Mouse (Mus musculus) Patski (cell line): ENCODE measurements around the gene Pim3. TPM values are rescaled to one million over a fixed set of nuclear protein-coding genes. Genes with fewer than 3 reads are reported as not detected.

ENCODE experiments used
- ATAC-seq: fragments of 100-300 bp; one replicate; pipeline ENCODE4 v1.8.0; 2021
- CTCF ChIA-PET: fragments of 350-600 bp; sonication (Branson Sonifier 250); formaldehyde crosslinking; loops from one replicate; lab custom pipeline; 2022; ENCODE audit warnings: inconsistent platforms; lab: Charles Lee
- POLR2A ChIA-PET: fragments of 350-600 bp; sonication (Branson Sonifier 250); formaldehyde crosslinking; loops from one replicate; lab custom pipeline; 2022; ENCODE audit warnings: antibody characterized with exemption, inconsistent platforms; lab: Charles Lee
- DNase-seq: peaks from one replicate; pipeline ENCODE4 v3.0.0-alpha.2; 2011; ENCODE audit warnings: low read depth, low spot score
- H3K27me3 ChIP-seq: fragments of 371-371 bp; one replicate; pipeline ENCODE4 v1.5.1; 2021
- CTCF ChIP-seq: fragments of 100-300 bp; IDR thresholded peaks from one replicate; pipeline ENCODE4 v1.5.1; 2021
- in situ Hi-C: fragments of 300-500 bp; cut with MboI; formaldehyde crosslinking; loops from 3 replicates; pipeline ENCODE4 v1.11.1; 2018; ENCODE audit warnings: low pct_unique_long_range_greater_than_20kb, mixed read lengths
- polyA plus RNA-seq: library from polyadenylated mRNA; unstranded; gene quantifications from one replicate; pipeline ENCODE4 v1.2.3, GENCODE M21; 2021

The Pim3 gene
- polyA plus RNA-seq, 1 experiment from 2014 or later, result 149 TPM

GRCm38 (mm10) chr15:88836031-88836430 is 26.0 kb upstream of the Pim3 start:
- DNase-seq (no peak), ATAC-seq (no peak)
- in situ Hi-C loops, result no loop called here
- ChIA-PET POLR2A (interaction anchor here (0.6 kb wide), 1 partner anchor 368 kb away, joined by 6 read pairs; no protein-coding TSS in a partner anchor), CTCF (interaction anchor here (1.1 to 1.4 kb wide), 4 partner anchors 16 to 40 kb away, joined by 3 to 4 read pairs (median 3); partner anchors contain the start of gene Pim3)
- no peak for TF ChIP-seq CTCF
- H3K27me3 ChIP-seq, result no peaks in the 10 kb centered on the region

- DNase-seq (no peak), ATAC-seq (no peak)
- ChIA-PET POLR2A (no interaction called here), CTCF (interaction anchor here (0.8 to 1.4 kb wide), 5 partner anchors 11 to 40 kb away, joined by 3 to 4 read pairs (median 3); partner anchors contain the start of gene Pim3)
- in situ Hi-C loops, result no loop called here
- no peaks in the 10 kb centered on the region for H3K27me3 ChIP-seq
- no peak for TF ChIP-seq CTCF
Measured at GRCm38 (mm10) chr15:88836571-88836970, 25.4 kb upstream of the Pim3 start.

GRCm38 (mm10) chr15:88837199-88837932 is 24.6 kb upstream of the Pim3 start:
- TF ChIP-seq CTCF, result no peak
- in situ Hi-C loops, result no loop called here
- CTCF ChIA-PET, result interaction anchor here (0.8 to 1.4 kb wide), 4 partner anchors 10 to 39 kb away, joined by 3 read pairs; partner anchors contain the start of gene Pim3
- ATAC-seq (no peak), DNase-seq (no peak)
- POLR2A ChIA-PET, result no interaction called here
- H3K27me3 ChIP-seq, result no peaks in the 10 kb centered on the region

DNA sequence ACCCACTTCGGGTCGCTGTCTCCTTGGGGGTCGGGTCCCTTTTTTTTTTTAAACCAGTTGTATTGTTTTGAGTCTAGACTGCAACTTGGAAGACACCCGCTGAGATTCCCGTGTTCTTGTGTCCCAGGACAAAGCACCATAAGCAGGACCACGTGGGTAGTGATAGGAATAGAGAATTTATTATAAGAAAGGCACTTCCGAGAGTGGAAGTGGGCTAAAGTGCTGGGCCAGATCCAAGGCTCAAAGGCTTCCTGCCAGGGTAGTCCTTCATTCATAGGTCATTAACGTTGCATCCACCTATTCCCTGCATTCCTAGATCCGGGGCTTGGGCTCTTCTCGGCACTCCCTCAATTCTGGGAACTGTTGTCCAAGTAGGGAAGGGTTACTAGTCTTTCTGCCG is 24.0 kb upstream of the Pim3 start:
- no peak for TF ChIP-seq CTCF
- in situ Hi-C loops, result no loop called here
- H3K27me3 ChIP-seq, result no peaks in the 10 kb centered on the region
- DNase-seq, result no peak
- ChIA-PET POLR2A (no interaction called here), CTCF (no interaction called here)
- no peak for ATAC-seq

DNA sequence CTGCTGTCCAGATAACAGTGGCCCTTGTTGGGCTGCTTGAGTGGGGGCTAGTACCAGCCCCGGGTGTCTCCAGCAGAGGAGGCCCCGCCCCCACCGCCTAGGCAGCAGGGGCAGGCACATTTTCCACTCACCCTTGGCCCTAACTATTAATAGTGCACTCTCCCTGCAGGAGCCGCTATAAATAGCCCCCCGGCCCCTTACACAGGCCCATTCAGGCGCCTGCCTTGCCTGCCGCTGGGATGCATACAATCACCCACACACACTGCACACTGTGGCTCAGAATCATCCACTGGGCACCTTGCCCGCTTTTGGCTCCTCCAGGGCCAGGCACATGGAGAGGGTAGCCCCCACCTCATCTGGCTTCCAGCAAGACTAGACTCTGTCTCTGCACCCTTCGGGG is 22.7 kb upstream of the Pim3 start:
- ChIA-PET CTCF (no interaction called here), POLR2A (no interaction called here)
- in situ Hi-C loops, result no loop called here
- H3K27me3 ChIP-seq, result no peaks in the 10 kb centered on the region
- TF ChIP-seq CTCF, result no peak
- DNase-seq (no peak), ATAC-seq (no peak)

DNA sequence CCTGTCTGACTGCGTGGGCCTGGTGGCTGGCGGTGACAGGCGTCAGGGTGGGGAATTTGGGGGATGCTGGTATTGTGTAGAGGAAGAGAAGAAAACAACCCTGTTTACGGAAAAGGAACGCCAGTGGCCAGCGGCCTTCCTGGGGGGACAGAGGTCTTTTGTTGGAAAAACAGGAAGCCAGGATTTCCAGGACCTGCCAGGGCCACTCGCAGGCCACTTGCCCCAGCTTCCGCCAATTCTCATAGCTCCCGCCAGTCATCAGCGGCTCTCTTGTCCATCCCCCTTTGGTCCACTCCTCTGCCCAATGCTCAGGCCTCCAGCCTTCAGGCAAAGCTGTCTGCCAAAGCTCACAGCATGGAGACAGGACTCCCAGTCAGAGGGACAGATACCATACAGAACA is 21.9 kb upstream of the Pim3 start:
- no peak for TF ChIP-seq CTCF
- POLR2A ChIA-PET, result no interaction called here
- CTCF ChIA-PET, result no interaction called here
- H3K27me3 ChIP-seq, result no peaks in the 10 kb centered on the region
- in situ Hi-C loops, result no loop called here
- ATAC-seq (no peak), DNase-seq (no peak)

DNA sequence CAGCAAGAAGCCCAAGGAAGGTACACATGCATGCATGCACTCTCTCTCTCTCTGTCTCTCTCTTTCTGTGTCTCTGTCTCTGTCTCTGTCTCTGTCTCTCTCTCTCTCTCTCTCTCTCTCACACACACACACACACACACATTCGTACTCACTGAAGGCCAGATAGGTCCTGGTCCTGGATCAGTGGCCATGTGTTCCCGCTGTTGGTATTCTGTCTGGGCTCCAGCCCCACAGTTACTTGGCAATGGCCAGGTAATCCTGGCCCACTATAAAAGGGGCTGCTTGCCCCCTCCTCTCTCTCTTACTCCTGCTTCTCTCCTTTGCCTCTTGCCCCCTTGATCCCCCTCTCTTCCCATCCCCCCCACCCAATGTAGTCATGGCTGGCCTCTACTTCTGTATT is 20.8 kb upstream of the Pim3 start:
- in situ Hi-C loops, result no loop called here
- ChIA-PET POLR2A (no interaction called here), CTCF (no interaction called here)
- ATAC-seq, result no peak
- H3K27me3 ChIP-seq, result no peaks in the 10 kb centered on the region
- TF ChIP-seq CTCF, result no peak
- no peak for DNase-seq

DNA sequence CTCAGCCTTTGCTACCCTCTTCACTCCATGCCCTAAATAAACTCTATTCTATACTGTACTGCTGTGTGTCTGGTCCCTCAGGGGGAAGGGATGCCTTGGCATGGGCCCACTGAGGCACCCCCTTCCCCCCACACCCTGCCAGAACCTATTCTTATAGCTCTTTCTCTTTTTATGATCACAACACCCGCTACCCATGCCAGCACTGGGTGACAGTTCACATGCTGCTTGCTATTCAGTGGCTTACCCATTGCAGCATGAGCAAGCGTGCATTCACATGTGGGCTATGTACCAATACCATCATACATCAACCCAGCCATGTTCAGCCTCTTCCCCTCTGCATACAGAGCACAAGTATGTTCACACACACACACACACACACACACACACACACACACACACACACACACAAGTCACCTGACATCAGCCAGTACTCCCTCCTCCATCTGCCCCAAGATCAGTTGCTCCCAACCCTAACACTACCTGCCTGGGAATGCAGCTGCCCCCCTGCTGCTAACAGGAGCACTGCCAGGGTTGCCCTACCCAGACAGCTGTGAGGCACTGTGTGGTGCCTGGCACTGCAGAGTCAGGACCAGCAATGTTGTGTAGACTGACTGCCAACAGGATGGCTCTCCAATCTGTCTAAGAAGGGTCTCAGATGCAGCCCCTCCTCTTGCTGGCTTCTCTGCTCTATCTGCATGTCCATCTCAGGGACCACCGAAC is 20.2 kb upstream of the Pim3 start:
- ATAC-seq, result no peak
- no peaks in the 10 kb centered on the region for H3K27me3 ChIP-seq
- ChIA-PET CTCF (no interaction called here), POLR2A (no interaction called here)
- no peak for TF ChIP-seq CTCF
- no peak for DNase-seq
- in situ Hi-C loops, result no loop called here

- DNase-seq (no peak), ATAC-seq (no peak)
- TF ChIP-seq CTCF, result no peak
- H3K27me3 ChIP-seq, result no peaks in the 10 kb centered on the region
- ChIA-PET CTCF (no interaction called here), POLR2A (interaction anchor here (0.6 kb wide), 1 partner anchor 23 kb away, joined by 3 read pairs; no protein-coding TSS in a partner anchor)
- in situ Hi-C loops, result no loop called here
Measured at GRCm38 (mm10) chr15:88842300-88842673, 19.7 kb upstream of the Pim3 start.

GRCm38 (mm10) chr15:88843486-88844097 is 18.4 kb upstream of the Pim3 start:
- in situ Hi-C loops, result no loop called here
- no peak for TF ChIP-seq CTCF
- no peak for DNase-seq
- H3K27me3 ChIP-seq, result no peaks in the 10 kb centered on the region
- peak; percentile 20 for ATAC-seq
- POLR2A ChIA-PET, result no interaction called here
- CTCF ChIA-PET, result interaction anchor here (1.2 kb wide), 1 partner anchor 14 kb away, joined by 3 read pairs; no protein-coding TSS in a partner anchor
